Comparison of ENCODE assay signal across 12 mouse cellular contexts in the genomic region with DNA sequence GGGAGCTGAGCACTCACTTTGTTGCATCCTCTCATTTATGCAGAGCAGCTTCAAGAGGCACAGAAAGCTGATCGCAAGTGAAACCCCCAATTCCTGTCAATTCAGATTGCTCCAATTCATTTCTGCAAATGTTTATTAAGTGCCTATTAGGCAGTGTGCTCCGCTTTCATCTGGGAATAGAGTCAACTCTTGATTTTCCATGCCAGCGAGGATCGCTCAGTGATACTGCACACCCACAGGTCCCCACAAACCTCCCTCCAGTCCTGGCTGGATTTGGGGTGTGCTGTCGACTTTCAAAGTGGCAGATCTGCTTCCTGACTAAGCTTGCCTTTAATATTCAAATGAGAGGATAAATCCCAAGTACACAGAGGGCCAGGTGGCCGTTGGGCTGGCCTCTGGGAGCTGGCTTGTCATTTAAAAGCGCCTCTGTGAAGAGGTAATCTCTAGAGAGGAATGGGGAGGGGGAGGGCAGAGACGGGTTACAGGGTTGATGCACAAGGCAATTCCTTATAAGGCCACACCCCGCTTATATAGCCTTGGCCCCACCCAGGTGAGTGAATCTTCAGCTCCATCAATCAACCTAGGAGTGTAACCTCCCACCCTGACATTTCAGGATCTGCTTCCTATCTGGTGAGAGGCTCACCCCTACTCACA.
DNase-seq lines count a peak whose midpoint lies in the region; ATAC-seq lines count a peak whose summit lies in the region.
"Had no signal": no experiment of that assay in that cellular context is flagged by ENCODE, and none has a peak within 500 bp of the region (broad histone marks: within the 10 kb centered on the region; RNA-seq: fewer than 3 reads in every experiment).

No protein-coding gene starts in this region.

- no peak overlapping the region for H3K27ac ChIP-seq in embryonic facial prominence, embryonic 11.5 days (replicated peaks; ENCODE audit: low read depth, low read length)
- no peak overlapping the region for H3K27ac ChIP-seq in embryonic facial prominence, embryonic 10.5 days (replicated peaks)
- peak overlapping the region; percentile 24; the same call in 1 of the 2 replicates for H3K27ac ChIP-seq in hindbrain, embryonic 11.5 days (ENCODE audit: low read depth, low read length)
- H3K27ac ChIP-seq in midbrain, embryonic 15.5 days, result peak overlapping the region; percentile 62
- H3K27ac ChIP-seq: neural tube, embryonic 15.5 days had no signal

- H3K4me1 ChIP-seq in embryonic facial prominence, embryonic 11.5 days (ENCODE audit: control insufficient read depth, insufficient read depth, low read length), result no peaks in the 10 kb centered on the region
- H3K4me1 ChIP-seq in embryonic facial prominence, embryonic 10.5 days, result peaks cover 22% of the 10 kb centered on the region
- peaks cover 6% of the 10 kb centered on the region; the same call in 1 of the 2 replicates for H3K4me1 ChIP-seq in hindbrain, embryonic 11.5 days (replicated peaks; ENCODE audit: control insufficient read depth, insufficient read depth, low read length)
- H3K4me1 ChIP-seq in midbrain, embryonic 15.5 days, result peaks cover 64% of the 10 kb centered on the region

- H3K4me2 ChIP-seq in embryonic facial prominence, embryonic 11.5 days (ENCODE audit: low read depth, low read length), result no peak overlapping the region
- H3K4me2 ChIP-seq in hindbrain, embryonic 11.5 days (replicated peaks; ENCODE audit: low read depth, low read length), result no peak overlapping the region
- no peak overlapping the region for H3K4me2 ChIP-seq in midbrain, embryonic 15.5 days
- H3K4me2 ChIP-seq: neural tube, embryonic 15.5 days had no signal

- no peaks in the 10 kb centered on the region for H3K27me3 ChIP-seq in embryonic facial prominence, embryonic 11.5 days (ENCODE audit: control insufficient read depth, insufficient read depth, low read length)
- no peaks in the 10 kb centered on the region for H3K27me3 ChIP-seq in embryonic facial prominence, embryonic 10.5 days (replicated peaks; ENCODE audit: low read depth, poor library complexity, severe bottlenecking)
- H3K27me3 ChIP-seq in hindbrain, embryonic 11.5 days (ENCODE audit: control insufficient read depth, insufficient read depth, low read length), result no peaks in the 10 kb centered on the region
- H3K27me3 ChIP-seq in midbrain, embryonic 15.5 days (replicated peaks), result no peaks in the 10 kb centered on the region
- H3K27me3 ChIP-seq: neural tube, embryonic 15.5 days had no signal

- DNase-seq in embryonic facial prominence, embryonic 11.5 days (ENCODE audit: low spot score), result no peak
- DNase-seq in embryonic facial prominence, embryonic 10.5 days (ENCODE audit: low spot score), result no peak
- peak; percentile 21 for DNase-seq in layer of hippocampus, adult 11-12 months (ENCODE audit: low spot score)
- DNase-seq in layer of hippocampus, postnatal 25 days (ENCODE audit: extremely low spot score in 1 of 2, low spot score in 1 of 2), result no peak
- DNase-seq in hindbrain, embryonic 11.5 days (ENCODE audit: low spot score), result no peak
- DNase-seq in gastrocnemius, adult 8-10 months (ENCODE audit: low spot score in 2 of 2), result no peak
- no peak for DNase-seq in embryo, embryonic 10.5 days (ENCODE audit: low spot score)
- DNase-seq: adrenal gland, adult 8-10 months; kidney, postnatal 36 days; lung, adult 18-20 months had no signal

- H3K9ac ChIP-seq in embryonic facial prominence, embryonic 11.5 days (replicated peaks; ENCODE audit: low read length), result no peak overlapping the region
- H3K9ac ChIP-seq in hindbrain, embryonic 11.5 days (ENCODE audit: low read depth, low read length), result no peak overlapping the region
- no peak overlapping the region for H3K9ac ChIP-seq in midbrain, embryonic 15.5 days
- H3K9ac ChIP-seq: neural tube, embryonic 15.5 days had no signal

- no peak overlapping the region for H3K4me3 ChIP-seq in embryonic facial prominence, embryonic 11.5 days (ENCODE audit: low read depth, low read length)
- H3K4me3 ChIP-seq in embryonic facial prominence, embryonic 10.5 days, result no peak overlapping the region
- no peak overlapping the region for H3K4me3 ChIP-seq in hindbrain, embryonic 11.5 days (ENCODE audit: low read depth, low read length)
- H3K4me3 ChIP-seq in midbrain, embryonic 15.5 days, result no peak overlapping the region
- H3K4me3 ChIP-seq: neural tube, embryonic 15.5 days had no signal

- no peaks in the 10 kb centered on the region for H3K9me3 ChIP-seq in embryonic facial prominence, embryonic 11.5 days (replicated peaks; ENCODE audit: control insufficient read depth, low read length)
- no peaks in the 10 kb centered on the region for H3K9me3 ChIP-seq in embryonic facial prominence, embryonic 10.5 days
- no peaks in the 10 kb centered on the region for H3K9me3 ChIP-seq in hindbrain, embryonic 11.5 days (ENCODE audit: control insufficient read depth, low read length)
- H3K9me3 ChIP-seq in midbrain, embryonic 15.5 days, result no peaks in the 10 kb centered on the region
- H3K9me3 ChIP-seq: neural tube, embryonic 15.5 days had no signal

- H3K36me3 ChIP-seq in embryonic facial prominence, embryonic 11.5 days (replicated peaks; ENCODE audit: control insufficient read depth, insufficient read depth, low read depth, low read length), result no peaks in the 10 kb centered on the region; the same call in 1 of the 2 replicates
- H3K36me3 ChIP-seq in embryonic facial prominence, embryonic 10.5 days (replicated peaks), result peaks cover 78% of the 10 kb centered on the region
- no peaks in the 10 kb centered on the region for H3K36me3 ChIP-seq in hindbrain, embryonic 11.5 days (ENCODE audit: control insufficient read depth, insufficient read depth, low read length)
- no peaks in the 10 kb centered on the region for H3K36me3 ChIP-seq in midbrain, embryonic 15.5 days (replicated peaks)
- H3K36me3 ChIP-seq: neural tube, embryonic 15.5 days had no signal

- ATAC-seq in embryonic facial prominence, embryonic 11.5 days (replicated peaks; ENCODE audit: insufficient number of reproducible peaks, low FRiP score, low TSS enrichment, low read depth), result 0 out of 2 replicates have a peak, but pooled peaks have one; percentile 15
- ATAC-seq in hindbrain, embryonic 11.5 days (ENCODE audit: low FRiP score), result peak; percentile 40; the same call in 1 of the 2 replicates
- peak; percentile 33; the same call in 1 of the 2 replicates for ATAC-seq in midbrain, embryonic 15.5 days (replicated peaks)

- WGBS in embryonic facial prominence, embryonic 11.5 days, result 49% methylated on average over 9 of the region's 9 CpGs
- 60% methylated on average over 9 of the region's 9 CpGs for WGBS in embryonic facial prominence, embryonic 10.5 days
- WGBS in hindbrain, embryonic 11.5 days, result 54% methylated on average over 9 of the region's 9 CpGs
- WGBS in midbrain, embryonic 15.5 days, result 18% methylated on average over 9 of the region's 9 CpGs

Comparison
In these comparisons a context has a peak if more than half of its experiments do, and no peak if none do; other contexts are left out.
1. H3K27ac ChIP-seq: peak in hindbrain, embryonic 11.5 days (single experiment) and midbrain, embryonic 15.5 days (single experiment); none in embryonic facial prominence, embryonic 11.5 days (single experiment) and embryonic facial prominence, embryonic 10.5 days (single experiment).
2. Peak in every context shown above with its lines, with median percentiles within 50 percentile points of each other: ATAC-seq.